Mouse (Mus musculus) yolk sac, embryonic 10.5 days (tissue): ENCODE measurements around the gene Gm7298.
"Not testable (repeated sequence)": the region's sequence is repeated elsewhere in the genome, so short reads cannot be mapped to it uniquely, and the experiment has no call there.

Experiments
- DNase-seq: peaks from one replicate; pipeline ENCODE4 v3.0.0-alpha.2; 2017; ENCODE audit warnings: low spot score

The Gm7298 gene

DNA sequence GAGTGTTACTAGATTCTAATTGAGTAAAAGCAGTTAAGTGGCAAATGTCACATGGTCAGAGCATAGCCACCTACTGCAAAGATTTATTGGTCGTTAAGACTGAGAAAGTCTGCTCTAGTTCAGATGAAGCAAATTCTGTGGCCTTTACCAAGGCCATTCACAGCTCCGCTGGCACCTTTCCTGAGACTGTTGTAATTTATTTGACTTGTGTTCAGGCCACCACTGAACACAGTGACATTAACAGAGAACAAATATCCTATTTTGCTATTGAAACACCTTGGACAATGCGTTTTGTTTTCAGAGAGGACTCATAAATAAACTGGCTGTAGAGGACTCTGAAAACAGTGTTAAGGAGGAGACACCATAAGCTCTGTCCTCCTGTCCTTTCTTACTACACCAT lies at the start of gene Gm7298:
TSS of gene Gm7298 (plus strand) at position 301 of the 400 bp plus-strand sequence.
- no peak for DNase-seq

GRCm38 (mm10) chr6:121828034-121828433 lies 95.3 kb downstream of the Gm7298 start:
- DNase-seq = no peak

DNA sequence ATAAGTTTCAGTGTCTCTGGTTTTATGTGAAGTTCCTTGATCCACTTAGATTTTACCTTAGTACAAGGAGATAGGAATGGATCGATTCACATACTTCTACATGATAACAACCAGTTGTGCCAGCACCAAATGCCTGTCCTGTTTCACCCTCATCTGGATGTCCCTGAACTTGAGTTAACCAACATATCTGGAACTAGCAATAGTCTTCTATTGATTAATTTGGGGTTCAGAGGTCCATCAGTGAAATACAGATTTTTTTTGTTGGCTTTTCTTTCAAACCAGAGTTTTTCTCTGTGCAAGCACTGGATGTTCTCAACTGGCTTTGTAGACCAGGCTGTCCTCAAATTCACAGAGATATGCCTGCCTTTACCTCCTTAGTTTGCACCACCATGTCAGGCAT lies 103.6 kb downstream of the Gm7298 start:
- no peak for DNase-seq

DNA sequence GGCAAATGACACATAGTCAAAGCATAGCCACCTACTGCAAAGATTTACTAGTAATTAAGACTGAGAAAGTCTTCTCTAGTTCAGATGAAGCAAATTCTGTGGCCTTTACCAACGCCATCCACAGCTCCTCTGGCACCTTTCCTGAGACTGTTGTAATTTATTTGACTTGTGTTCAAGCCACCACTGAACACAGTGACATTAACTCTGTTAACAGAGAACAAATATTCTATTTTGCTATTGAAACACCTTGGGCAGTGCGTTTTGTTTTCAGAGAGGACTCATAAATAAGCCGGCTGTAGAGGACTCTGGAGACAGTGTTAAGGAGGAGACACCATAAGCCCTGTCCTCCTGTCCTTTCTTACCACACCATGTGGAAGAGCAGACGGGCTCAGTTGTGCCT lies 105.5 kb downstream of the Gm7298 start, which contains the start of gene Mug1:
TSS of gene Mug1 (plus strand) at position 271 of the 400 bp plus-strand sequence.
- not testable (repeated sequence) for DNase-seq
